Mouse (Mus musculus): ENCODE data around the gene 0610030E20Rik. TPM values are rescaled to one million over a fixed set of nuclear protein-coding genes. Genes with fewer than 3 reads are reported as not detected.

The 0610030E20Rik gene
- polyA plus RNA-seq, 1 experiment from 2014 or later = 19.6 TPM

Other genes starting within 250 kb of the 0610030E20Rik start
- 31.3 and 33.6 TPM in 2 replicates for gene St3gal5, start 249.7 kb upstream of the 0610030E20Rik start, polyA plus RNA-seq (2014; fragmentation: Nextera tagmentation; extraction: Ambion mirVana)
- gene Atoh8, start 111.7 kb upstream of the 0610030E20Rik start, polyA plus RNA-seq (2014; fragmentation: Nextera tagmentation; extraction: Ambion mirVana) = 12.1 and 12.9 TPM in 2 replicates
- not detected in 2 replicates for gene Sftpb, start 42.7 kb upstream of the 0610030E20Rik start, polyA plus RNA-seq (2014; fragmentation: Nextera tagmentation; extraction: Ambion mirVana)
- gene Usp39, start 2.1 kb upstream of the 0610030E20Rik start, polyA plus RNA-seq (2014; fragmentation: Nextera tagmentation; extraction: Ambion mirVana) = 46.6 and 50.7 TPM in 2 replicates
- 16.3 and 17.6 TPM in 2 replicates for gene Tmem150a, start 8.1 kb downstream of the 0610030E20Rik start, polyA plus RNA-seq (2014; fragmentation: Nextera tagmentation; extraction: Ambion mirVana)
- gene Rnf181, start 19.6 kb downstream of the 0610030E20Rik start, polyA plus RNA-seq (2014; fragmentation: Nextera tagmentation; extraction: Ambion mirVana) = 79.9 and 81.1 TPM in 2 replicates
- 20.3 and 22.3 TPM in 2 replicates for gene Vamp5, start 33.2 kb downstream of the 0610030E20Rik start, polyA plus RNA-seq (2014; fragmentation: Nextera tagmentation; extraction: Ambion mirVana)
- 130 and 144 TPM in 2 replicates for gene Vamp8, start 43.4 kb downstream of the 0610030E20Rik start, polyA plus RNA-seq (2014; fragmentation: Nextera tagmentation; extraction: Ambion mirVana)
- gene Ggcx, start 67.0 kb downstream of the 0610030E20Rik start, polyA plus RNA-seq (2014; fragmentation: Nextera tagmentation; extraction: Ambion mirVana) = 15.0 and 15.7 TPM in 2 replicates
- 292 and 321 TPM in 2 replicates for gene Mat2a, start 92.2 kb downstream of the 0610030E20Rik start, polyA plus RNA-seq (2014; fragmentation: Nextera tagmentation; extraction: Ambion mirVana)
- gene Sh2d6, start 174.4 kb downstream of the 0610030E20Rik start, polyA plus RNA-seq (2014; fragmentation: Nextera tagmentation; extraction: Ambion mirVana) = not detected in 2 replicates
- gene Capg, start 197.1 kb downstream of the 0610030E20Rik start, polyA plus RNA-seq (2014; fragmentation: Nextera tagmentation; extraction: Ambion mirVana) = 70.8 and 75.9 TPM in 2 replicates